Mouse (Mus musculus) limb, embryonic 10.5 days (tissue): Measurements from ENCODE around the gene Iqck. TPM values are rescaled to one million over a fixed set of nuclear protein-coding genes. Genes with fewer than 3 reads are reported as not detected.

Source experiments
- DNase-seq: peaks from one replicate; pipeline ENCODE4 v3.0.0-alpha.2; 2017; ENCODE audit warnings: low spot score
- H3K27ac ChIP-seq: fragments of 300-500 bp; sonication (generic); 2 replicates; pipeline ENCODE4 v1.5.1; 2016; ENCODE audit warnings: mild to moderate bottlenecking
- H3K27me3 ChIP-seq: fragments of 300-500 bp; sonication (generic); 2 replicates; pipeline ENCODE4 v1.6.1; 2016; ENCODE audit warnings: low read depth, mild to moderate bottlenecking; ENCODE audit not compliant: poor library complexity, severe bottlenecking
- H3K36me3 ChIP-seq: fragments of 300-500 bp; sonication (generic); 2 replicates; pipeline ENCODE4 v1.6.1; 2016; ENCODE audit warnings: mild to moderate bottlenecking, moderate library complexity
- H3K4me1 ChIP-seq: fragments of 300-500 bp; sonication (generic); 2 replicates; pipeline ENCODE4 v1.6.1; 2016
- H3K4me3 ChIP-seq: fragments of 300-500 bp; sonication (generic); 2 replicates; pipeline ENCODE4 v1.5.1; 2016; ENCODE audit warnings: mild to moderate bottlenecking, moderate library complexity
- H3K9me3 ChIP-seq: fragments of 300-500 bp; sonication (generic); replicated peaks from 2 replicates; pipeline ENCODE4 v1.6.1; 2016; ENCODE audit warnings: mild to moderate bottlenecking
- WGBS: fragments of 180-500 bp; shearing (Covaris S2); methylation state at CpG from one replicate; pipeline ENCODE4 v1.1.7; 2016; 5-methylcytosine and 5-hydroxymethylcytosine counted together
- polyA plus RNA-seq: library from polyadenylated mRNA; unstranded; fragments of >200 nt; fragmentation: Nextera tagmentation; extraction: Ambion mirVana; gene quantifications from 2 replicates; pipeline ENCODE4 v1.2.1, GENCODE M21; 2016

Iqck gene
- polyA plus RNA-seq, 1 experiment from 2014 or later = 1.8 TPM

DNA sequence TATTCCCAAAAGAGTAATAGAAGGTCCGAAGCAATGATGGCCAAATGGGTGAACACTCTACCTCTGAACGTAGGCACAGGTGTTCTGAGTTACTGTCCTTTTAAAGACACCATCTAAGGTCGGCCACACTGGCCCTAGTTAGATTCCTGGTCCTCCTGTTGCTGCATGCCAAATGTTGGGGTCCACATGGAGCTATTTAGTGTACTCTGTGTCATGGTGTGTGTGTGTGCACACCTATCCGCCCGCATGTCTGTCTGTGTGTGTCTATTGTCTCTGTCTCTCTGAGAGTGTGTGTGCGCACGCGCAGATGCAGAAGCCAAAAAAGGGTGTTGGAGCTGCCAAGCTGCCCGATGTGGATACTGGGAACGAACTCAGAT is 121.6 kb downstream of the Iqck start:
- H3K36me3 ChIP-seq = peaks cover 76% of the 10 kb centered on the region
- H3K27ac ChIP-seq = peak overlapping the region; percentile 14; the same call in 1 of the 2 replicates
- 0 out of 2 replicates have a peak, but pooled peaks cover 4% of the 10 kb centered on the region for H3K4me1 ChIP-seq
- no peak for DNase-seq
- no peak overlapping the region for H3K4me3 ChIP-seq
- H3K9me3 ChIP-seq = no peaks in the 10 kb centered on the region
- WGBS = 83% methylated on average over 10 of the region's 10 CpGs
- H3K27me3 ChIP-seq = no peaks in the 10 kb centered on the region

DNA sequence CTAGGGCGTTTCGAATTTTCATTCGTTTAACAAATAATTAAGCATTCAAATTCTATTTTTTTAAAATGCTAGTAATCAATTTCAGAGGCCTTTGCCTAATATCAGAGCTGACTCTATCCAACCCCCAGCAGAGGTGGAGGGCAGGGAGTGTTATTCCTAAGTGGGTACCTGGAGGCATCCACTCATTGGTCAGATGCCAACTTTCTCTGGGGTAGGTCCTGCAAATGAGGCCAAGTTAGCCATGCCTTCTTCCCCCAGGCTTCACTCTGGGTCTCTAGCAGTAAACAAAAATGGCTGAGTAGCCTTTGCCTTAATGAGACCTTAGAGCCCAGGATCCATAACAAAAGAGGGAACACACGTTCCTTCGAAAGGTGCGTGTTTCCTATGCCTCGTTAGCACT is 123.6 kb downstream of the Iqck start:
- no peaks in the 10 kb centered on the region for H3K9me3 ChIP-seq
- no peak overlapping the region for H3K4me3 ChIP-seq
- H3K27me3 ChIP-seq = no peaks in the 10 kb centered on the region
- DNase-seq = no peak
- peaks cover 77% of the 10 kb centered on the region for H3K36me3 ChIP-seq
- H3K4me1 ChIP-seq = 0 out of 2 replicates have a peak, but pooled peaks cover 4% of the 10 kb centered on the region
- no peak overlapping the region for H3K27ac ChIP-seq
- WGBS = 89% methylated on average over 7 of the region's 7 CpGs

DNA sequence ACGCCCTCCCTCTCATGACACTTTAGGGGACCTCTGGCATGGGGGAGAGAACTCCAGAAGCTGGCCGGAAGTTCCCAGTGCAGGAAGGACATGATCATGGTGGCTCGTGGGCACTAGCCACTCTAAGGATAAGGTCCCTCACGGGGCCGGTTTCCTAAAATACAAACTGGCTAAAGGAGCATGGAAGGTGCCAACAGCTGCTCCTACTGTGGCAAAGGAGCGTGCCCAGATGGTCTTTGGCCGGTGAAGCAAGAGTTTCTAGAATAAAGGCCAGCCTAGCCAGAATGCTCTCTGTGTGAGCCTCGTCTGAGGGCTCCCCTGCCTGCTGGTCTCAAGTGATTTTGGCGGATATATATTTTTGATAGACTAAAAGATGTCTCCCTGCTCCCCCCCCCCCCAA is 124.2 kb downstream of the Iqck start:
- Histone ChIP-seq H3K4me3 (no peak overlapping the region), H3K36me3 (peaks cover 75% of the 10 kb centered on the region), H3K9me3 (no peaks in the 10 kb centered on the region), H3K4me1 (0 out of 2 replicates have a peak, but pooled peaks cover 4% of the 10 kb centered on the region), H3K27me3 (no peaks in the 10 kb centered on the region), H3K27ac (no peak overlapping the region)
- 90% methylated on average over 9 of the region's 9 CpGs for WGBS
- no peak for DNase-seq

DNA sequence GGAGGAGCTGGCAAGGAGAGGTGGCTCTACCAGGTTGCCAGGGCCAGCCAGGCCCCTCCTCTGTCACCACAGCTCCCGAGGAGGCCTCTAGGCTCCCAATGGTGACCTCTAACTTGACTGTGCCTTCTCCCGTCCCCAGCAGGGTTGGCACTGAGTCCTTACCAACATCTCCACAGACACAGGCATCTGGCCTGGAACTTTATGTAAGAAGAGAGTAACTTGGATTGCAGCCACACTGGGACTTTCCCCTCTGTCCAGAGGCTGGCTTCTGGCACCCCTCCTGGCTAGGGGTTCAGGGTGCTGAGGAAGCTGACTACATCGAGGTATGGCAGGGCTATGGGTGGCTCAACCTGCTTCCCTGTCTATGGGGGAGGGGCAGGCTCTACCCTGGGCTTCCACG is 125.8 kb downstream of the Iqck start:
- Histone ChIP-seq H3K4me3 (no peak overlapping the region), H3K9me3 (no peaks in the 10 kb centered on the region), H3K4me1 (0 out of 2 replicates have a peak, but pooled peaks cover 3% of the 10 kb centered on the region), H3K27me3 (no peaks in the 10 kb centered on the region), H3K36me3 (peaks cover 60% of the 10 kb centered on the region), H3K27ac (no peak overlapping the region)
- DNase-seq = no peak
- 78% methylated on average over 4 of the region's 4 CpGs for WGBS

DNA sequence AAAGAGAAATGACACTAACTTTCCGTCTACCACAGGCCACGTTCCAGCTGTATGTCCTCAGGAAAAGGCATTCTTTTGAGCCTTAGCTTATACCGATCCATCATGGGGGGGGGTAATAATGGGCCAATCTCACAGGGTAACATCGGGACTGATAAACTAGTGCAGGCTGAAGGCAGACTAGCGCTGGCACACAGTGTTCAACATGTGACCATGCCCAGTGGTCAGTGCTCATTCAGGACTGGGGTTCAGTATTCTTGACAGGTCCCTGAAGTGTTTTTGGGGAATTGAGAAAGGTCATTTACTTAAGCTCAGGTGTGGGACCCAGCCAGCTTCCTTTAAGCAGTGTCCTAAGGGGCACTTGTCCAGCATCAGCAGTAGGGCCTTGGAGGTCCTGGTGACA is 126.3 kb downstream of the Iqck start:
- H3K4me1 ChIP-seq = no peaks in the 10 kb centered on the region
- H3K27me3 ChIP-seq = no peaks in the 10 kb centered on the region
- WGBS = 92% methylated on average over 5 of the region's 5 CpGs
- H3K36me3 ChIP-seq = peaks cover 59% of the 10 kb centered on the region
- no peak for DNase-seq
- no peak overlapping the region for H3K4me3 ChIP-seq
- H3K27ac ChIP-seq = no peak overlapping the region
- H3K9me3 ChIP-seq = no peaks in the 10 kb centered on the region

DNA sequence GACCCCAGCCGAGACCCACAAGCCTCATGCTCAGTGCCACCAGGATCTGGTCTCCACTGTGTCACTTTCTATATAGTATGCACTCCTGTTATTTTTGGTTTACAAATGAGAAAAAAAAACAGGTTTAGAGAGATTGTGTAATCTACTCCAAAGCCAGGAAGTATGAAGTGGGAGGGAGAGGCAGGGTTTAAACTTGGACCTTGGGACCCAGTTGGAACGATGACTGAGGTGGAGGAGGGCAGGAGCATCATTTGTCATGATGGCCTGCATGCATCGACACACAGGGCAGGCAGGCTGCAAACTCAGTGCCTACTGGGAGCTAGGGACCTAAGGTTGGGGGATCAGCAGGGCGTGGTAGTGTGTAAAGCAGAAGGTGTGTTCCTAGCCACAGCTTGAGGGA is 127.0 kb downstream of the Iqck start:
- 89% methylated on average over 4 of the region's 4 CpGs for WGBS
- Histone ChIP-seq H3K4me3 (no peak overlapping the region), H3K27me3 (no peaks in the 10 kb centered on the region), H3K4me1 (peaks cover 1% of the 10 kb centered on the region; the same call in 1 of the 2 replicates), H3K36me3 (peaks cover 54% of the 10 kb centered on the region), H3K9me3 (no peaks in the 10 kb centered on the region), H3K27ac (no peak overlapping the region)
- DNase-seq = no peak

DNA sequence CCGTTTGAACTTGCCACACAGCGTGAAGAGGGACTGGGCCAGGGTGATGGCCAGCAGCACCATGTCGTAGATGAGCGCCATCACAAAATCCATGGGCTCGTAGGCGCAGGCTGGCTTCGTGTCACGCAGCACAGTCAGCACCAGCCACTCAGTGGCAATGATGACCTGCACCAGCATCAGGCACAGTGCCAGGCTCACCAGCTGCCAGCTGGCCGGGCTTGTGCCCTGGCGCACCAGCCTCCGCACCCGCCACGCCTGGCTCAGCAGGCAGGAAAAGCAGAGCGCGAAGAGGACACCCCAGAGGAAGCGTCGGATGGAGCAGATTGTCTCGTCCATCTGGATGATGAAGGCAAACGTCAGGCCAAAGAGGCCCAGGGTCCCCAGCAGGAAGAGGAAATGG is 128.4 kb downstream of the Iqck start:
- H3K9me3 ChIP-seq = no peaks in the 10 kb centered on the region
- 92% methylated on average over 19 of the region's 19 CpGs for WGBS
- no peak for DNase-seq
- H3K27me3 ChIP-seq = no peaks in the 10 kb centered on the region
- H3K36me3 ChIP-seq = peaks cover 47% of the 10 kb centered on the region
- H3K4me3 ChIP-seq = no peak overlapping the region
- peaks cover 6% of the 10 kb centered on the region for H3K4me1 ChIP-seq
- no peak overlapping the region for H3K27ac ChIP-seq

DNA sequence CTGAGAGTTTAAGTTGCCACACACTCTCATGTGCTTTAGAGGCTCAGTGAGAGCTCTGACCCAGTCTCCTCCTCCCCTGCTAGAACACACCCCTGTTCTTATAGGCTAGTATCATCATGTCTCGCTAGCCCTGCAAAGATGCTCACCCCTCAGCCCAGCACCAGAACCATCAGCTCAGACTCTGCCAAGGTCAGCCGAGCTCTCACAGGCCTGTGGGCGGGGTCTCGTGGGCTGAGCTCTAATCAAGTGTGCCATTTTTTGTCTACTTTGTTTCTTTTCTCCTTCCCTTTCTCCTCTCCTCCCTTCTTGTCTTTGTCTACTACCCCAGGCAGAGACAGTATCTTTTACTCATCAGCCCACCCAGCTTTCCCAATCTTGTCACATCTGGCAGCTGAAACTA is 130.2 kb downstream of the Iqck start:
- H3K9me3 ChIP-seq = no peaks in the 10 kb centered on the region
- peaks cover 6% of the 10 kb centered on the region for H3K4me1 ChIP-seq
- no peak for DNase-seq
- no peak overlapping the region for H3K4me3 ChIP-seq
- peaks cover 36% of the 10 kb centered on the region for H3K36me3 ChIP-seq
- no peak overlapping the region for H3K27ac ChIP-seq
- no peaks in the 10 kb centered on the region for H3K27me3 ChIP-seq
- WGBS = 80% methylated on average over 4 of the region's 4 CpGs

DNA sequence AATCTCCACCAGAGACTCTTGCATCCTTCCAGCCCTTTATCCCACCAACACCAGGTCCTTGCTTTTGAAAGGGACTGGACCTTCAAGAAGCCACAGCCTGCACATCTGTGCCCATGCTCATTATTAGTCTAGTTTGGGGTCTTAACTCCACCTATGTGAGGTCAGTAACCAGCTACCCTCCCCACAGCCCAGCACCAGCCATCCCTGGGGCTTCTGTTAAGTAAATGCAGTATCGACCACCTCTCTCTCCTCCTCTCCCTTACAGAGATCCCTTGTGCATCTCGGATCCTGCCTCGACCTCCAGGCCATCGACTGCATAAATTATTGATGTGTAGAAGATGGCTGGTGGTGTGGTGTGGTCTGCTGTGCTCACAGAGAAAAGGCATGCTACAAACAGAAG is 130.8 kb downstream of the Iqck start:
- WGBS = 87% methylated on average over 4 of the region's 4 CpGs
- H3K27ac ChIP-seq = no peak overlapping the region

DNA sequence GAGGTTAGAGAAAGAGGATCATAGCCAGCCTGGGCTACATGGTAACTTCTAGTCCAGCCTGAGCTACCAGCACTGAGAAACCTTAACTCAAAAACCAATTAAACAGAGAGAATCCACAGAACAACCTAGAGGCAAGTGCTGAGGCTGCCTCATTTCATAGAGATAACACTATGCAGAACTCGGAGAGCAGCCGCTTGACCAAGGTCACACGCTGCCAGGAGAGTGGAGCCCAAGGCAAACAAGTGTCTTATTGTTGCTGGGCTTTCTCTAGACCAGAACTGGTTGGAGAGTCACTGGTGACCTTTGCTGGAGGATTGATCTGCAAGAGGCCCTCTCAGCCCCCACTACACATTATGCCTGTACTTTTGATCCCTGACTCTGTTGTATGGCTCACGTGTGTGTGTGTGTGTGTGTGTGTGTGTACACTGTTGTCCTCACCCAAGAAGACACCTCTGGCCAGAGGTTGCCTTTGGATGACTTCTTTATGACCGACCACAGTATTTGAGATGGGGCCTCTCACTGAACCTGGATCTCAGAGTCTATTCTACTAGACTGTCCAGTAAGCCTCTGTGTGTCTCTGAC is 133.8 kb downstream of the Iqck start:
- no peak for DNase-seq
- H3K36me3 ChIP-seq = peaks cover 1% of the 10 kb centered on the region
- H3K9me3 ChIP-seq = no peaks in the 10 kb centered on the region
- no peak overlapping the region for H3K4me3 ChIP-seq
- H3K27me3 ChIP-seq = peaks cover 5% of the 10 kb centered on the region; the same call in 1 of the 2 replicates
- 81% methylated on average over 5 of the region's 5 CpGs for WGBS
- no peak overlapping the region for H3K27ac ChIP-seq
- H3K4me1 ChIP-seq = peaks cover 34% of the 10 kb centered on the region

More for the DNA sequence above, 130.8 kb downstream of the Iqck start:
- no peak for DNase-seq
- Histone ChIP-seq H3K4me1 (peaks cover 7% of the 10 kb centered on the region), H3K36me3 (peaks cover 30% of the 10 kb centered on the region), H3K4me3 (no peak overlapping the region), H3K27me3 (no peaks in the 10 kb centered on the region), H3K9me3 (no peaks in the 10 kb centered on the region)

DNA sequence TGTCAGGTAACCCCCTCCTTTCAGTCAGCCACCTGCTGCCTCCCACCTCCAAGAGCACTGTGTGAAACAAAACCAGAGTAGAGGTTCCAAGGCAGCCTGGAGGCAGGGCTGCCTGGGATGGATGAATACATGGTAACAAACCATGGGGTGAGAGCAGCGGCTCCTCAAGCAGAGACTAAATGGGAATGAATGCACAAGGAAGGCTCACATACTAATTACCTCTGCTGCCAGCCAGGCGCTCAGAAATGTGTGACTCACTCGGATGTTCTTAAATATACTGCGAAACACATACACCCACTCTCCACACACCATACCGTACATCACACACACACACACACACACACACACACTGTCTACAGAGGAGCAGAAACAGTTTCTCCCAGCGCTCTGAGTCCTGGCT is 134.7 kb downstream of the Iqck start:
- H3K4me1 ChIP-seq = peaks cover 39% of the 10 kb centered on the region

DNA sequence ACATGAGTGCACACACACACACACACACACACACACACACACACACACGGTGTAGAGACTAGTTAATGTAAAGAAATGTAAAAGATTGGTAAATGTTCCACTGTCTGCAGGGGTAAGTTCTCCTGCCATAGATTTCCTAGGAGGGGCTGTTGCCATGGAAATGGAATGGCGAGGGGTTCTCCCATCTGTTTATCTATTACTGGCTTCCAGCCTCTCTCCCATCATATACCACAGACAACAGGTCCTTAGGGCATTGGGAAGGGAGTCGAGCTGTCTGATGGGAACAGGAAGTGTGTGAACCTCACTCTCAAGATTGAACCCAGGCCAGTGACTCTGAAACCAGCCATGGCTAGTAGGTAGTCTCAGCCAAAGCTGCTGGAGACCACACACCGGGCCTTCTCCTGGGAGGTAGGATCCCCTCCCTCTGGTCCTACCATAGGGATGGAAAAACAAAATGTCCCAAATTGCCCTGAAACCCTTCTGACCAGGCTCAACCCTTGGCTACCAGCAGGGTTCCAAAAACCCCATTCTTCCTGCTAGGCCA is 135.9 kb downstream of the Iqck start:
- no peak overlapping the region for H3K4me3 ChIP-seq
- H3K27ac ChIP-seq = no peak overlapping the region
- H3K4me1 ChIP-seq = peaks cover 46% of the 10 kb centered on the region
- H3K36me3 ChIP-seq = no peaks in the 10 kb centered on the region
- no peaks in the 10 kb centered on the region for H3K9me3 ChIP-seq
- peaks cover 5% of the 10 kb centered on the region; the same call in 1 of the 2 replicates for H3K27me3 ChIP-seq
- DNase-seq = no peak
- 61% methylated on average over 4 of the region's 4 CpGs for WGBS

More for the DNA sequence above, 134.7 kb downstream of the Iqck start:
- H3K27me3 ChIP-seq = peaks cover 5% of the 10 kb centered on the region; the same call in 1 of the 2 replicates
- no peak overlapping the region for H3K27ac ChIP-seq
- no peaks in the 10 kb centered on the region for H3K36me3 ChIP-seq
- DNase-seq = no peak
- WGBS = 94% methylated on average over 6 of the region's 6 CpGs
- no peaks in the 10 kb centered on the region for H3K9me3 ChIP-seq
- H3K4me3 ChIP-seq = no peak overlapping the region

DNA sequence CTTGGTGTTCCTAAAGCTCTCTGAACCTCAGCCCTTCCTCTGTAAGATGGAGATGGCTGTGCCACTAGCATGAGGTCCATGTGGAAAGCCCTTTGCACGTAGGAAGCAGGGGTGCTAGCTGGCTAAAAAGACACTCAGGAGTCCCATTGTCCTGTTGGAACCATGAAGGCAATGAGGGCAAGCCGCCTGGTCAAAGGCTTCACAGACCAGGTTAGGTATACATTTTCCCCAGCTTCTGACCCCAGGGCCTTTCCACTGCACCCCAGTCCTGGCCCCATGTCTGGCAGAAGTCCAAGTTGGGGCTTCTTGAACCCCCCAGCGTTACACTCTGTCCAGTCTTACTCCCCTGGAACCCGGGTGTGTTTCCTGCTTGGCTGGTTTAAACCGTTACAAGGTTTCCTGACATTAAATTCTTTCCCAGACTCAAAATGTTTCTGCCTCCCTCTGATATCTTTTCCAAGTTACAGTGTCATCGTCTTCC is 136.6 kb downstream of the Iqck start:
- DNase-seq = no peak
- H3K4me3 ChIP-seq = no peak overlapping the region
- H3K9me3 ChIP-seq = no peaks in the 10 kb centered on the region
- no peak overlapping the region for H3K27ac ChIP-seq
- no peaks in the 10 kb centered on the region for H3K36me3 ChIP-seq
- 58% methylated on average over 6 of the region's 6 CpGs for WGBS
- H3K27me3 ChIP-seq = peaks cover 5% of the 10 kb centered on the region; the same call in 1 of the 2 replicates
- peaks cover 46% of the 10 kb centered on the region for H3K4me1 ChIP-seq
